Mouse (Mus musculus) embryonic facial prominence, embryonic 14.5 days (tissue): ENCODE data around the gene Mymx. TPM values are rescaled to one million over a fixed set of nuclear protein-coding genes. Genes with fewer than 3 reads are reported as not detected.
A peak's percentile ranks its signal among the peaks of the same experiment; 100 is the strongest.

Source experiments
- ATAC-seq: fragments of 200-750 bp; cut with Nextera tagmentation; 2 replicates; pipeline ENCODE4 v1.8.0; 2017; ENCODE audit warnings: low read depth, moderate number of reproducible peaks, moderate TSS enrichment
- DNase-seq: peaks from one replicate; pipeline ENCODE4 v3.0.0-alpha.2; 2015; ENCODE audit warnings: low spot score
- H3K27ac ChIP-seq: fragments of 300-500 bp; sonication (generic); replicated peaks from 2 replicates; pipeline ENCODE4 v1.5.1; 2014; ENCODE audit warnings: low read depth, mild to moderate bottlenecking, low read length, moderate library complexity
- H3K27me3 ChIP-seq: fragments of 300-500 bp; sonication (generic); replicated peaks from 2 replicates; pipeline ENCODE4 v1.6.1; 2014; ENCODE audit warnings: low read length; ENCODE audit not compliant: control insufficient read depth, insufficient read depth
- H3K36me3 ChIP-seq: fragments of 300-500 bp; sonication (generic); 2 replicates; pipeline ENCODE4 v1.6.1; 2014; ENCODE audit warnings: low read length, mixed read lengths; ENCODE audit not compliant: control insufficient read depth, insufficient read depth
- H3K4me1 ChIP-seq: fragments of 300-500 bp; sonication (generic); 2 replicates; pipeline ENCODE4 v1.6.1; 2014; ENCODE audit warnings: antibody characterized with exemption, low read length; ENCODE audit not compliant: control insufficient read depth, insufficient read depth
- H3K4me2 ChIP-seq: fragments of 300-500 bp; sonication (generic); 2 replicates; pipeline ENCODE4 v1.6.1; 2014; ENCODE audit warnings: low read depth, mild to moderate bottlenecking, low read length, moderate library complexity, mixed read lengths
- H3K4me3 ChIP-seq: fragments of 300-500 bp; sonication (generic); 2 replicates; pipeline ENCODE4 v1.5.1; 2014; ENCODE audit warnings: low read depth, mild to moderate bottlenecking, low read length
- H3K9ac ChIP-seq: fragments of 300-500 bp; sonication (generic); 2 replicates; pipeline ENCODE4 v1.6.1; 2014; ENCODE audit warnings: low read depth, mild to moderate bottlenecking, low read length, moderate library complexity, mixed read lengths
- H3K9me3 ChIP-seq: fragments of 300-500 bp; sonication (generic); 2 replicates; pipeline ENCODE4 v1.6.1; 2016; ENCODE audit warnings: low read length; ENCODE audit not compliant: control insufficient read depth
- WGBS: fragments of 180-500 bp; shearing (Covaris S2); extraction: QIAGEN DNeasy Blood & Tissue Kit; methylation state at CpG from one replicate; pipeline ENCODE4 v1.1.7; 2014; 5-methylcytosine and 5-hydroxymethylcytosine counted together
- polyA plus RNA-seq: library from polyadenylated mRNA; unstranded; fragments of >200 nt; fragmentation: Nextera tagmentation; extraction: Ambion mirVana; gene quantifications from 2 replicates; pipeline ENCODE4 v1.2.1, GENCODE M21; 2014

Gene Mymx
- polyA plus RNA-seq, 1 experiment from 2014 or later, result 52.1 TPM

DNA sequence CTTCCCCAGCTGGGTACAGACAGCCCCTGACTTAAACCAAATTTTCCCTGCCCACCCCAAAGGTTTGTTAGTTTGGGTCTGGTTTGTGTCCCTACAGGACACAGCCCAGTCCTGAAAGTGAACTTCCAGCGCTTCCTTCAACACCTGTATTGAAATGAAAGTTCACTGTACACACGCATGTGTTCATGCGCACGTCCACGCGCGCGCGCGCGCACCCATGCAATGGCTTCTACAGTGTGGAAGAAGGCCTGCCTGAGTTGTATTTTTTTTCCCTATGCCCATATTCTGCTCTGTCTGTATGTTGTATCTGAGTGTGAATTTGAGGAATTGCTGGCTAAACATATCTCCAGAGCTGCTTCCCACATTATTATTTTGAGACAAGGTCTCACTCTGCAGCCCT, 36.8 kb downstream of the Mymx start:
- H3K4me2 ChIP-seq, result peak overlapping the region; percentile 93
- H3K36me3 ChIP-seq, result peaks cover 51% of the 10 kb centered on the region
- ATAC-seq (no peak), DNase-seq (no peak)
- no peaks in the 10 kb centered on the region for H3K9me3 ChIP-seq
- H3K27ac ChIP-seq, result 0 out of 2 replicates have a peak overlapping the region, but pooled peaks have one; percentile 73
- H3K9ac ChIP-seq, result peak overlapping the region; percentile 82
- peak overlapping the region; percentile 62 for H3K4me3 ChIP-seq
- peaks cover 10% of the 10 kb centered on the region for H3K4me1 ChIP-seq
- no peaks in the 10 kb centered on the region for H3K27me3 ChIP-seq
- WGBS, result 92% methylated on average over 11 of the region's 11 CpGs

DNA sequence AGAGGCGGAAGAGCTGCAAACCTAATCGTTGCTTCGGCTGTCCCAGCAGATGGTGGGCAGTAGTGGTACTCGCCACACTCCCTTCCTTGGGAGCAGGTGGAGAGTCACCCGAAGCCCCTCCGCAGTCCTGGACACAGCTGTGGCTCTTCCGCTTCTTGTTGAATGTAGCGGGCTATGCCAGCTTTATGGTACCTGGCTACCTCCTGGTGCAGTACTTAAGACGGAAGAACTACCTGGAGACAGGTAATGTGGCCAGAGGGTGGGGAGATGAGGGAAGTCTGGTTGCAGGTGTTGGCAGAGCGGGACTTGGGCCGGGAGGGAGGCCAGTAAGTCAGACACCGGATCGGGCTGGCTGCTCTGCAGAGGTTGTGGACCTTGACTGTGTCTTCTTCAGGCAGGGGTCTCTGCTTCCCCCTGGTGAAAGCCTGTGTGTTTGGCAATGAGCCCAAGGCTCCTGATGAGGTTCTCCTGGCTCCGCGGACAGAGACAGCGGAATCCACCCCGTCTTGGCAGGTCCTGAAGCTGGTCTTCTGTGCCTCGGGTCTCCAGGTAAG, 37.3 kb downstream of the Mymx start:
- peaks cover 46% of the 10 kb centered on the region for H3K36me3 ChIP-seq
- peak overlapping the region; percentile 82 for H3K9ac ChIP-seq
- no peak; the same call in 1 of the 2 replicates for ATAC-seq
- H3K27me3 ChIP-seq, result no peaks in the 10 kb centered on the region
- H3K4me3 ChIP-seq, result peak overlapping the region; percentile 62
- H3K27ac ChIP-seq, result peak overlapping the region; percentile 73
- no peaks in the 10 kb centered on the region for H3K9me3 ChIP-seq
- peak overlapping the region; percentile 93 for H3K4me2 ChIP-seq
- H3K4me1 ChIP-seq, result peaks cover 10% of the 10 kb centered on the region
- no peak for DNase-seq
- 4% methylated on average over 17 of the region's 18 CpGs for WGBS

DNA sequence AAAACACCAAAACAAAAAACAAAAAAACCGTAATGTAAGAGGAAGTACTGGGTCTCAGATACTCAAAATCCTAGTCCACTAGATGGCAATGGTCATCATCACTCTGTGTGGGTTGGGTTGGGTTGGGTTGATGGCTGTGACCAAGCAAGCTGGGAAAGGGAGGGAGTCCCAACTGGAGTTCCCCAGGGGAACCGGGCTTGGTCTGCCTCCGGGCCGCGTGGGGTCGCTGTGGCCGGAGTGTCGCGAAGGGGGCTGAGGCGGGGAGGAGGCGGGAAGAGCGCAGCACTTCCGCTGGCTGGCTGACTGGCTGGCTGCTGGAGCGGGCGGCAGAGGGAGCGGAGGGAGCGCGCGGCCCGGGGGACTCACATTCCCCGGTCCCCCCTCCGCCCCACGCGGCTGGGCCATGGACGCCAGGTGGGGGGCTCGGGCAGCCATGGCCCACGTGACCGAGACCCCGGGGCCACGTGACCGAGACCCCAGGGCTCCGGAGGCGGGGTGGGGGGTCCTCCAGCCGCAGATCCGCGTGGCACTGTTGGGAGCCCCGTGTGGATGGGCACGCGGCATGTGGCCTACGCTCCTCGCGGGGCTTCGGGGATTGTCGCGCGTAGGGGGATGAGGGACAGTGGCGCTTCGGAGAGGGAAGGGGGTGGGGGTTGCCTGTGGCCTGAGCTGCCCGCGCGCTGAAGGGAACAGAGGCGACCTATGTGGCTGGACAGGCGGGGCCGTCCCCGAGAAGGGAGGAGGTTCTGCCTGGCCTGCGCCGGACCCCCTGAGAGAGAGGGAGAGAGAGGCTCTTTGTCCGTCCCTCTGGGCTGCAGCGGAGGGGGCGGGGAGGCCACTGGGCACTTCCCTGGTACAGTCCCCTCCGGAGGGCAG, 38.0 kb downstream of the Mymx start, which contains the start of gene Slc35b2:
Gene Slc35b2, plus strand, starts transcription at position 220 of the 876 bp plus-strand sequence.
- Histone ChIP-seq H3K4me3 (peak within 1 kb of the TSS; percentile 62), H3K36me3 (peaks cover 38% of the 10 kb centered on the region), H3K9me3 (no peaks in the 10 kb centered on the region), H3K27ac (peak within 1 kb of the TSS; percentile 73), H3K9ac (peak within 1 kb of the TSS; percentile 82), H3K4me1 (peaks cover 10% of the 10 kb centered on the region), H3K27me3 (no peaks in the 10 kb centered on the region), H3K4me2 (peak within 1 kb of the TSS; percentile 93)
- ATAC-seq (peak; percentile 85), DNase-seq (peak; percentile 95)
- WGBS, result 0% methylated on average over 19 of the region's 61 CpGs

DNA sequence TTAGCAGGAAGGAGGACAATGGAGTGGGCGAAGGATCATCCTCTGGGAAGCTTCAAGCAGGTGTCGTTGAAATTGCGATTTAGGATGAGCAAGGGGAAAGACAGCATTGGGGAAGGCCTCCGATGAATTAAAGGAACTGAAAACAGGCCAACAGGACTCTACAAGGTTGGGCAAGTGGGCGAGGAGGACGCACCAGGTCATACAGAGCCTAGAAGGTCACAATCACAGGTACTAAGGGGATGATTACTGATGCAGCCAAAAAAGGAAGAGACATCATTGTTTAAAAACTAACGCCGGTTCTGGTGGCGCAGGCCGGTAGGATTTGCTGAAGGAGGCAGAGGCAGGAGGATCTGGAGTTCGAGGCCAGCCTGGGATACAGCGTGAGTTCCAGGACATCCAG, 38.7 kb downstream of the Mymx start:
- Histone ChIP-seq H3K4me3 (peak overlapping the region; percentile 62), H3K36me3 (peaks cover 32% of the 10 kb centered on the region), H3K27me3 (no peaks in the 10 kb centered on the region), H3K9ac (peak overlapping the region; percentile 82; the same call in 1 of the 2 replicates), H3K4me2 (peak overlapping the region; percentile 93; the same call in 1 of the 2 replicates), H3K9me3 (no peaks in the 10 kb centered on the region), H3K27ac (no peak overlapping the region), H3K4me1 (peaks cover 10% of the 10 kb centered on the region)
- WGBS, result 76% methylated on average over 12 of the region's 12 CpGs
- DNase-seq (no peak), ATAC-seq (no peak)

DNA sequence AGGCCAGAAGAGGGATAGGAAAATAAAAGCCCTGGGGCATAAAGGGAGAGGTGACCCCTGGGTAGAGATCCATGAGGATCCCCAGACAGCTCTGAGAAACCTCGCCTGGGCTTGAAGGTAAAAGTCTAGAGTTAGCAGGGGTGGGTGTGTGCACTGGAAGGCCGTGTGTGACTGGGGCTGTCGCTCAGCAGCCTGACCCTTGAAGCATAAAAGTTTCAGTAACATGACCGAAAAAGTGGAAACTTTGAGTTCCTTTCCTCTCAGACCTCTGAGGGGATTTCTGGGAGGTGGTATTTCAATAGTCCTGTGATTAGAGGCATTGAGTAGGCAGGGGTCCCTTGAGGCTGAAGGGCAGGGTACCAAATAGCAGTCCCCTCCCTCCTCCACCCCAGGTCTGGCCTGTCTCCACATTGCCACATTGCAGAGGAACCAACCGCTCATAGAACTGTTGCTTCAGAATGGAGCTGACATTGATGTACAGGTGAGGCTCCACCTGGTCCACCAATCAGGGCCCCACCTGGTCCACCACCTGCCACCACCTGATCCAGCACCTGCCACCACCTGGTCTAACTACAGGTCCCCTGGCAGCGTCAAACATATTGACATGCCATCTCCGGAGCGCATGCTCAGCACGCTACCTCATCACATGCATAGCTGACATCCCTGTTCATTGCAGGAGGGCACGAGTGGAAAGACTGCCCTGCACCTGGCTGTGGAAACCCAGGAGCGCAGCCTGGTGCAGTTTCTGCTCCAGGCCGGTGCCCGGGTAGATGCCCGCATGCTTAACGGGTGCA, 42.0 kb downstream of the Mymx start:
- DNase-seq (no peak), ATAC-seq (no peak)
- H3K4me2 ChIP-seq, result no peak overlapping the region
- H3K9me3 ChIP-seq, result no peaks in the 10 kb centered on the region
- H3K4me1 ChIP-seq, result peaks cover 15% of the 10 kb centered on the region
- H3K36me3 ChIP-seq, result no peaks in the 10 kb centered on the region
- no peak overlapping the region for H3K27ac ChIP-seq
- 84% methylated on average over 15 of the region's 15 CpGs for WGBS
- no peak overlapping the region for H3K4me3 ChIP-seq
- peaks cover 12% of the 10 kb centered on the region for H3K27me3 ChIP-seq
- no peak overlapping the region for H3K9ac ChIP-seq

DNA sequence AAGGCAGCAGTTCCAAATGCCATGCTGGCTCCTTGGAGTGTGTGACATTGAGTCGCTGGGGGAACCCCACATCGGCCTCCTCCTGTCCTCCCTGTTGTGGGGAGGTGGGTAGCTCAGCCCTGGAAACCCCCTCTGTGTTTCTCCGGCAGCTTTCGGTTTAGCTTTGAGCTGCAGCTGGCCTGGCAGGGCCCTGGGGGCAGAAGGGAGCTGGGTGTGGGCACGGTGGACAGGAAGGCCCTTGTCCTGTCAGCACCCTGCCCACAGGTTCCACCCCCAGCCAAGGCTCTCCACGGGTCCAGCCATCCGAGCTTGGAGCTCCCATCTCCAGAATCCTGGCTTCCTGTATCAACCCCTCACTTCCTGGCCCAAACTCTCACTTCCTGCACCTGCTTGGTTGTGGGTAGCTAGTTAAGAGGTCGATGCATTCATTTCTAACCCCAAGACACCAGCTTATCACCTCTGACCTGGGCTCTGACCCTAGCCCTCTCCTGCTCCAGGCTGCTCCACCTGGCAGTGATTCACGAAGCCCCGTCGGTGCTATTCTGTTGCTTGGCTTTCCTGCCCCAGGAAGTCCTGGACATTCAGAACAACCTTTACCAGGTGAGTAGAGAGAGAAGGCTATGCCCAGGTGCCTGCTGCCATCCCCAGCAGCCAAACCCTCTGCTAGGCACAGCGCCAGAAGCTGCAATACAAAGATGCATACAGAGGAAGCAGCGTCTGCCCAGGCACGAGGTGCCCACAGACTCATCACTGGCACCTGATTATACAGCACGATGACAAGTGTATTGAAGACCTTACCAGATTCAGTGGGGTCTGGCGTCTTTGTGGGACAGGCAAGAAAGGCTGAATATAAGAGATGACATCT, 43.7 kb downstream of the Mymx start:
- ATAC-seq, result no peak
- 51% methylated on average over 16 of the region's 16 CpGs for WGBS
- H3K4me2 ChIP-seq, result no peak overlapping the region
- no peak overlapping the region for H3K27ac ChIP-seq
- peaks cover 9% of the 10 kb centered on the region; the same call in 1 of the 2 replicates for H3K4me1 ChIP-seq
- no peaks in the 10 kb centered on the region for H3K36me3 ChIP-seq
- no peak for DNase-seq
- H3K4me3 ChIP-seq, result no peak overlapping the region
- no peak overlapping the region for H3K9ac ChIP-seq
- peaks cover 12% of the 10 kb centered on the region for H3K27me3 ChIP-seq
- H3K9me3 ChIP-seq, result no peaks in the 10 kb centered on the region

DNA sequence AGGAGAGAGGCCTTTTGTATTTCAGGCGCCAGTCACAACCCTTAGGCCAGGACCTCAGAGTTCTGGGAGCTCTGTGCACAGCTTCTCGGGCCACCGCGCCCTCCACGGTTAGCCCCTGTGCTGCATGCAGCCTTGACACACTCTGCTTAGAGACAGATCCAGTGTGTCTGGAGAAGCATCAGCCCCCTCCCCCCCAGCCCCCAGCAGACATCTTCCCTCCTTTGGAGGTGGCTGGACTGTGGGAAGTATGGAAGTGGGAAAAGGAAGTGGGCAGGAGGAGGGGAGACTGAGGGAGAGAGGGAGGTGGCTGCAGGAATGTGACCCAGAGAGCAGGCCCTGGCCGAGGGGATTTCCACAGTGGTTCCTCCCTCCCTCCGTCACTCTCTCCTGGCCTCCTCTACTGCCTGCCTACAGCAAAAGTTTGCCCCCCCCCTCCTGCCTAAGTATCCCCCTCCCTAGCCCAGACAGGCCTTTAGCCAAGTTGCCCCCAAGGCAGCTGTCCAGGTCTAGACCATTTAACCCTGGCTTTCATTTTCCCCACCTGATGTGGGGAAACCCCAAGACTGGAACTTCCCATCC, 44.6 kb downstream of the Mymx start:
- no peak for DNase-seq
- Histone ChIP-seq H3K9me3 (no peaks in the 10 kb centered on the region), H3K9ac (peak overlapping the region; percentile 14; the same call in 1 of the 2 replicates), H3K4me1 (peaks cover 9% of the 10 kb centered on the region; the same call in 1 of the 2 replicates), H3K36me3 (no peaks in the 10 kb centered on the region), H3K27me3 (peaks cover 12% of the 10 kb centered on the region), H3K4me2 (0 out of 2 replicates have a peak overlapping the region, but pooled peaks have one; percentile 23), H3K4me3 (no peak overlapping the region), H3K27ac (no peak overlapping the region)
- 61% methylated on average over 7 of the region's 7 CpGs for WGBS
- no peak for ATAC-seq
